ENCODE assay signal across 19 mouse cellular contexts in genomic region chr4:44479755-44480154, GRCm38 (mm10).
DNase-seq lines count a peak whose midpoint lies in the region; ATAC-seq and TF ChIP-seq lines count a peak whose summit lies in the region.
"Had no signal": no experiment of that assay in that cellular context is flagged by ENCODE, and none has a peak within 500 bp of the region (broad histone marks: within the 10 kb centered on the region; RNA-seq: fewer than 3 reads in every experiment).

No protein-coding gene starts in this region.

- DNase-seq in heart, adult 11 months, result peak; percentile 55
- DNase-seq in heart, embryonic 10.5 days (ENCODE audit: low spot score), result no peak
- no peak for DNase-seq in lung, postnatal 0 days (ENCODE audit: low spot score)
- no peak for DNase-seq in lung, postnatal 14 days
- peak; percentile 11 for DNase-seq in induced T-regulatory cell, adult 2 months (ENCODE audit: low read depth)
- DNase-seq in forebrain, embryonic 10.5 days (ENCODE audit: extremely low spot score, low spot score), result no peak
- DNase-seq: cerebellum, adult 8-10 months; embryo, embryonic 11 days; gastrocnemius, postnatal 25 days; retina, postnatal 1 day; thymus, adult 2 months had no signal

- 81% methylated on average over 1 of the region's 1 CpGs for WGBS in heart, embryonic 10.5 days
- 90% methylated on average over 1 of the region's 1 CpGs for WGBS in lung, postnatal 0 days
- WGBS in forebrain, embryonic 10.5 days, result 88% methylated on average over 1 of the region's 1 CpGs

- no peaks in the 10 kb centered on the region for H3K36me3 ChIP-seq in heart, embryonic 10.5 days
- no peaks in the 10 kb centered on the region for H3K36me3 ChIP-seq in lung, postnatal 0 days (ENCODE audit: insufficient read depth, low read length)
- no peaks in the 10 kb centered on the region for H3K36me3 ChIP-seq in ES-Bruce4 (ENCODE audit: control insufficient read depth, insufficient read depth, low read length, poor library complexity, severe bottlenecking)
- no peaks in the 10 kb centered on the region for H3K36me3 ChIP-seq in forebrain, embryonic 10.5 days (replicated peaks)
- H3K36me3 ChIP-seq: heart, embryonic 15.5 days; kidney, embryonic 15.5 days; liver, embryonic 15.5 days; neural tube, embryonic 15.5 days had no signal

- H3K9ac ChIP-seq in lung, postnatal 0 days (replicated peaks; ENCODE audit: low read depth), result no peak overlapping the region
- H3K9ac ChIP-seq in ES-Bruce4 (ENCODE audit: low read depth, poor library complexity, severe bottlenecking), result no peak overlapping the region
- H3K9ac ChIP-seq: heart, embryonic 15.5 days; hindbrain, embryonic 14.5 days; kidney, embryonic 15.5 days; liver, embryonic 15.5 days; neural tube, embryonic 15.5 days had no signal

- ATAC-seq in lung, postnatal 0 days, result no peak
- no peak for ATAC-seq in erythroblast, adult 5-6 weeks (replicated peaks; ENCODE audit: low FRiP score, poor library complexity, severe bottlenecking)

- H3K4me2 ChIP-seq in lung, postnatal 0 days (replicated peaks; ENCODE audit: low read depth, low read length), result no peak overlapping the region
- H3K4me2 ChIP-seq: heart, embryonic 15.5 days; hindbrain, embryonic 14.5 days; kidney, embryonic 15.5 days; liver, embryonic 15.5 days; neural tube, embryonic 15.5 days had no signal

- H3K4me3 ChIP-seq in heart, embryonic 10.5 days, result no peak overlapping the region
- H3K4me3 ChIP-seq in lung, postnatal 0 days (ENCODE audit: low read depth, low read length), result no peak overlapping the region
- H3K4me3 ChIP-seq in ES-Bruce4 (ENCODE audit: low read depth, low read length), result no peak overlapping the region
- no peak overlapping the region for H3K4me3 ChIP-seq in forebrain, embryonic 10.5 days
- H3K4me3 ChIP-seq: heart, embryonic 15.5 days; kidney, embryonic 15.5 days; liver, embryonic 15.5 days; megakaryocyte, embryonic 14.5 days; neural tube, embryonic 15.5 days had no signal

- TF ChIP-seq POLR2A in ES-Bruce4 (IDR thresholded peaks at IDR 0.05; ENCODE audit: insufficient read depth, low read length), result no peak

- TF ChIP-seq CTCF in lung, postnatal 0 days (IDR thresholded peaks at IDR 0.05), result peak; percentile 13; the same call in 1 of the 2 replicates
- peak; percentile 66 for TF ChIP-seq CTCF in ES-Bruce4 (IDR thresholded peaks at IDR 0.05; ENCODE audit: low read depth, low read length)

- H3K27me3 ChIP-seq in heart, embryonic 10.5 days (ENCODE audit: insufficient read depth, poor library complexity, severe bottlenecking), result no peaks in the 10 kb centered on the region
- no peaks in the 10 kb centered on the region for H3K27me3 ChIP-seq in lung, postnatal 0 days (replicated peaks; ENCODE audit: insufficient read depth, low read length)
- H3K27me3 ChIP-seq in ES-Bruce4 (ENCODE audit: control insufficient read depth, insufficient read depth, low read length, poor library complexity, severe bottlenecking), result no peaks in the 10 kb centered on the region
- no peaks in the 10 kb centered on the region for H3K27me3 ChIP-seq in forebrain, embryonic 10.5 days (ENCODE audit: poor library complexity, severe bottlenecking)
- H3K27me3 ChIP-seq: kidney, embryonic 15.5 days; liver, embryonic 15.5 days; megakaryocyte, embryonic 14.5 days; neural tube, embryonic 15.5 days had no signal

- no peak overlapping the region for H3K27ac ChIP-seq in heart, embryonic 10.5 days
- H3K27ac ChIP-seq in lung, postnatal 0 days (ENCODE audit: low read length), result no peak overlapping the region
- H3K27ac ChIP-seq in ES-Bruce4 (ENCODE audit: insufficient read depth, low read length), result no peak overlapping the region
- H3K27ac ChIP-seq in forebrain, embryonic 10.5 days, result no peak overlapping the region
- H3K27ac ChIP-seq: heart, embryonic 15.5 days; hindbrain, embryonic 14.5 days; kidney, embryonic 15.5 days; liver, embryonic 15.5 days; neural tube, embryonic 15.5 days had no signal

- no peak for TF ChIP-seq EP300 in lung, postnatal 0 days (IDR thresholded peaks at IDR 0.05)
- no peak for TF ChIP-seq EP300 in ES-Bruce4 (IDR thresholded peaks at IDR 0.05; ENCODE audit: insufficient read depth, low read depth, low read length)

- H3K4me1 ChIP-seq in heart, embryonic 10.5 days, result peaks cover 2% of the 10 kb centered on the region; the same call in 1 of the 2 replicates
- H3K4me1 ChIP-seq in lung, postnatal 0 days (ENCODE audit: insufficient read depth, low read depth, low read length), result no peaks in the 10 kb centered on the region
- no peaks in the 10 kb centered on the region for H3K4me1 ChIP-seq in ES-Bruce4 (ENCODE audit: control insufficient read depth, insufficient read depth, low read length)
- no peaks in the 10 kb centered on the region for H3K4me1 ChIP-seq in forebrain, embryonic 10.5 days
- H3K4me1 ChIP-seq: heart, embryonic 15.5 days; kidney, embryonic 15.5 days; liver, embryonic 15.5 days had no signal

- H3K9me3 ChIP-seq in heart, embryonic 10.5 days, result no peaks in the 10 kb centered on the region
- H3K9me3 ChIP-seq in lung, postnatal 0 days (ENCODE audit: low read length), result no peaks in the 10 kb centered on the region
- peaks cover 4% of the 10 kb centered on the region; the same call in 1 of the 2 replicates for H3K9me3 ChIP-seq in ES-Bruce4 (replicated peaks; ENCODE audit: control insufficient read depth, insufficient read depth, low read length, poor library complexity, severe bottlenecking)
- H3K9me3 ChIP-seq in forebrain, embryonic 10.5 days, result peaks cover 6% of the 10 kb centered on the region; the same call in 1 of the 2 replicates
- H3K9me3 ChIP-seq: heart, embryonic 15.5 days; liver, embryonic 15.5 days; neural tube, embryonic 15.5 days had no signal

Comparison
In these comparisons a context has a peak if more than half of its experiments do, and no peak if none do; other contexts are left out.
1. DNase-seq: peak in heart, adult 11 months (single experiment) and induced T-regulatory cell, adult 2 months (single experiment); none in heart, embryonic 10.5 days (single experiment), lung, postnatal 0 days (single experiment), lung, postnatal 14 days (single experiment) and forebrain, embryonic 10.5 days (single experiment).